Mouse (Mus musculus) E14TG2a.4 (cell line): ENCODE data around the gene Relch.

Source experiments
- CTCF ChIP-seq: conservative IDR thresholded peaks from 2 replicates; pipeline ENCODE4 v1.5.1; 2014; ENCODE audit warnings: low read length
- NANOG ChIP-seq: IDR thresholded peaks from 2 replicates; pipeline ENCODE4 v1.6.1; 2014; ENCODE audit warnings: borderline replicate concordance, low read length, mixed read lengths
- POU5F1 ChIP-seq: IDR thresholded peaks from 2 replicates; pipeline ENCODE4 v1.6.1; 2014; ENCODE audit warnings: low read length, borderline replicate concordance

- TF ChIP-seq CTCF (no peak), POU5F1 (no peak), NANOG (no peak)
Observed at GRCm38 (mm10) chr1:105663171-105663961, at the start of gene Relch, which contains the start of gene Pign.
